Mouse (Mus musculus): ENCODE data around the gene Ppp4r2.
A peak's percentile ranks its signal among the peaks of the same experiment; 100 is the strongest.

The Ppp4r2 gene

DNA sequence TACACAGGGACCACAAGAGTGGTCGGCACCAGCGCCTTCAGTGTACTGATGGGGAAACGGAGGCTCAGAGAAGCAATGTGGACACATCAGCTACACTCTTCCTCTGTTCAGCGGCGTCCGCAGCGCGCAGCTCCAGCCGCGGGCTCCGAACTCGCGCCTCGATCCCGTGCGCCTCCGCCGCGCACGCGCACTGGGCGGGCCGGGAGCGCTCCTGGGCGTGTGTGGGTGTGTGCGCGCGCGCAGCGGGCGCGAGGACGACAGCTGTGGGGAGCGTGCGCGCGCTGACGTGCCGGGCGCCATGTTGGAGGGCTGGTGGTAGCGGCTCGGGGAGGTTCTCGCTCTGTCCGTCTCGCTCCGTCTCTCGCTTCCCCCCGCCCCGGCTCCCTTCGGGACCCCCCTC is at the start of gene Ppp4r2:
Gene Ppp4r2 (plus strand): TSS at position 268 of the 400 bp plus-strand sequence.
- DNase-seq (ENCODE audit: low spot score): peak; percentile 92

DNA sequence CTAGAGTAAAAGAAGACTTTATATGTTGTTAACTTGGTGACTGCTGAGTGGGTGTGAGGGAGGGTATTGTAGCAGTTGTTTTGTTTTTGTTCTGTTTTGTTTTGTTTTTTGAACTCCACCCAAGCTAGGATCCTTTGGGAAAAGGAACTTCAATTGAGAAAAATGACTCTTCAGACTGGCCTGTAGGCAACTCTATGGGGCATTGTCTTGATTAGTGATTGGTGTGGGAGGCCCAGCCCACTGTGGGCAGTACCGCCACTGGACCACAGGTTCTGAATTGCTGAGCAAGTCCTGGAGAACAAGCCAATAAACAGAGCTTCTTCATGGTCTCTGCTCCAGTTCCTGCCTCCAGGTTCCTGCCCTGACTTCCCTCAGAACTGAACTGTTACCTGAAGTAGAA is 45.7 kb upstream of the Ppp4r2 start:
- DNase-seq (ENCODE audit: low spot score): no peak

DNA sequence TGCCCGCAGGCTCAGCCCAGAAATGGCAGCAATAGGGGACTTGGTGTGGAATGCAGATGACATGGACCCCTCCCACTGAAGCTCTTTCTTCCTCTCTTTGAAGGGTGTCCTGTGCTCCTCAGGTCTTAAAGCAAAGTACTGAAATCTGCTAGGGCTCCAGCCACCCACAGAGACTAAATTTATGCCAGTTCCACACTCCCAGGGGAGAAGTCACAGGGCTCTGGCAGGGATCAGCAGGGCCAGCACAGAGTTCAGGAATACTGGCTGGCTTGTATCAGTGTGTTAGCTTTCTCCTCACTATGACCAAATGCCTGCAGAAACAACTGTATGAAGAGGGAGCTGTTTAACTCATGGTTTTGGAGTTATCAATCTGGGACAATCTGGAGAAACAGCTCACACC is 44.3 kb upstream of the Ppp4r2 start:
- no peak for DNase-seq (ENCODE audit: low spot score)

DNA sequence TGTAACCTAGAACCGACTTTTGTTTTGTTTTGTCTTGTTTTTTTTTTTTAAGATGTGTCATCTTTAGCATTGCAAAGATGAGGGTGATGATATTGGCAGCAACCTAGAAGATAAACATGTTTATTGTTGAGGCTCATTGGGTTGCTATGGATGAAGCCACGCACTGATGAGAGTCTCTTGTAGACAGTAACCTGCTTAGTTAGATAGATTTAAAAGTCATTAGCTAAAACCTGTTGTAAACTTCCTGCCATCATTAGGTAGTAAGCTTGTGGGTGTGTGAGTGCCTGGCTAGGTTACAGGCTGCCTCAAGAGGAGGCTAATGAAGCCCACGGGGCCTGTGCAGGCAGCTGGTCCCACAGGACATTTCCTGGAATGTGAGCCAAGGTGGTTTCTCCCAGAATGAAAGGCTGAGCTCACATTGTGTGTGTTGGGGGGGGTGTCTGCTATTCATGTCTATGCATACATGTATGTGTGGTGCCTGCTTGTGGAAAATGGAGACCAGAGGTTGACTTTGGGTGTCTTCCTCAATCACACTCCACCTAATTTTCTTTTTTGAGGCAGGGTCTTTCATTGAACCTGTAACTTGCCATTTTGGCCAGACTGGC is 41.3 kb upstream of the Ppp4r2 start:
- no peak for DNase-seq (ENCODE audit: low spot score)

DNA sequence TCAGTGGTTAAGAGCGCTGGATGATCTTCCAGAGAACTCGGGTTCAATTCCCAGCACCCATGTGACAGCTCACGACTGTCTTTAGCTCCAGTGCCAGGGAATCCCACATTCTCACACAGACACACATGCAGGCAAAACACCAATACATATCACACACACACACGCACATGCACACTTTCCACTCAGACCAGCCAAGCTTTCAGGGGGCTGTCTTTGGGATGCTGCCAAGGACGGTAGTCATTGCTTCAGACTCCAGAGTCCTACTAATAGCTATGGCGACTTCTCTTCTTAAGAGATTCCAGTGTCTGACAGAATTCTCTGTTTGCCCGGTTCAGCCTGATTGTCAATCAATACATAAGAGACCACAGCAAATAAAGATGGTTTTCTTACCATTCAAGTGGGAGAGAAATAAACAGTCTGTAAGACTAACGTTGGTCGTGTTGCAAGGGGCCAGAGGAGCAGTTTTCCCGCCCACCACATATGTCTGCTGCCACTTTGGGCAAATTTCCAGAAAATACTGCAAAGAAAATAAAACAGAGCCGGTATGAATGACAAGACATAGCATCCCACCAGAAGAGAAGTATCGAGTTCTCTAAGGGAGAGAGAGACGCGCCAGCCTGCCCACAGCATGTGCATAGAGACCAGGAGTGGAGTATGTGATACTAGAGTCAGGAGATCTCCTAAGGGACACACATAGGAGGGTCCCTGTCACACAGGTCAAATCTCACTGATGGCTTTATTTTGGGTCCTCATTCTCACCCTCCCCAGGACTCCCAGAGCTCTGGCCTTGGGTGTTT is 40.3 kb upstream of the Ppp4r2 start:
- DNase-seq (ENCODE audit: low spot score): no peak

DNA sequence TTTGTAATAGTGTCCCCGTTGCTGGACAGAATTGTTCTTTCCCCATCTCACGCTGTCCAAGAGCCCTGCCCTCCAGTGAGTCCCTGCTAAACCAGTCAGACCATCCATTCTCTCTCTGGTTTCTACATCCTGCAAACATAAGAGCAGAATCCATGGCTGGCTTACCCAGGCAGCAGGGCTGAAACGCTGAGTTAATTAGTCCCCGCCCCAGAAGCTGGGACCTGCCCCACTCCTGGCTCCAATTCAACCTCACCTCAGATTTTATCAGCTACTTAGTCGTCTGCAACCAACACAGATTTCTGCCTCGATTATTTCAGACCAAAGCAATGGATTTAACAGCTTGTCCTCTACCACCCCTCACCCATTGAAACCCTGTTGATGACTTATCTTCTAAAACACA is 37.6 kb upstream of the Ppp4r2 start:
- DNase-seq (ENCODE audit: low spot score): no peak

DNA sequence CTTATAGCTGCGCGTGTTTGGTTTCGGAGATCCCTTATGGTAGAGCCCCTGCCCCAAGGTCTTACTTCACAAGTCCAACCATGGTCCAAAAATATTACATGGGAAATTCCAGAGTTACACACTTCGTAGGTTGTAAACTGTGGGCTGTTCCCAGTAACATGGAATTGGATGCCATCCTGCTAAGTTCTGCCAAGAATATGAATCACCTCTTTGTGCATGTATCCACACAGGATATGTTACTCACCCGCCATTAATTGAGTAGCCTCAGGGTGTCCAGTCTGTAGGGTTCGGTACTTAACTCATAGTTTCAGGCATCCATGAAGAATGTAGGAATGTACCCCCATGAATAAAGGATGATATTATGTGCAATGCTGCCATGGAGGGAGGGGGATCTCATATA is 34.1 kb upstream of the Ppp4r2 start:
- DNase-seq (ENCODE audit: low spot score): no peak

DNA sequence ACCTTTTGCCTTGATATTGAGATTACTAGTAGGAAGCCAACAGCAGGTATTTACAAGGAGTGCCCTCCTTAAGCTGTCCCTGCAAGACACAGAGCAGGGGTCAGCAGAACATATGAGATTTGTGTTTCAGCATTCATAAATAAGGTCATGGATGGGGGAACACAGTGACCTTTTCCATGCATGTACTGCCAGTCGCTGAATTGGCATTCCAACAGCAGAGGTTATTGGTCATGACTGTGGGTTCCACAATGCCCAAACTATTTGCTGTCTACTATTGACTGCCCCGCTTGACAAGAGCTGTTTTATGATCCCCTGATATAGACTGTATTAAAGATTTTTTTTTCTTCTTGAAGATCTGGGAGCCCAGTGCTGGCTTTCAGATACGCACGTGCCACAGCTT is 33.7 kb upstream of the Ppp4r2 start:
- DNase-seq (ENCODE audit: low spot score): no peak

DNA sequence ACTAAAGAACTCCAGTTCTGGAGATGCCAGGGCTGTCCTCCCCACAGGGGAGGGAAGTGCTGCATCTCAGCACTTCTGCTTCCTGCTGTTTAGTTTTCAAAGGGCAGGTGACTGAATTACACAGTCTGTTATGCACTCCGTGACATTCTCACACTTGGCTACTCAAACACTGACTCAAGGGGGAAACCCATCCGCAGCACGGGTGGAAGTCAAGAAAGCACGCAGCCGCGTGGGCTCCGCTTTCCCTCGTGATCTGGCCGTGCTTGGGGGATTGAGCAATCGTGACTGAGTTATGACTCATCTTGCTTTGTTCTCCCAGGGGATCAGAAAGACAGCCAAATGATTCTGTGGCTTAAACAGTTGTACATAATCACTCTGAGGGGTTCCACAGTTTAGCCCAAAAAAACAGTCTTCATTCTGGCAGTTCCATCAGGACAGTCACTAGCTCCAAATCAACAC is 32.9 kb upstream of the Ppp4r2 start:
- no peak for DNase-seq (ENCODE audit: low spot score)

DNA sequence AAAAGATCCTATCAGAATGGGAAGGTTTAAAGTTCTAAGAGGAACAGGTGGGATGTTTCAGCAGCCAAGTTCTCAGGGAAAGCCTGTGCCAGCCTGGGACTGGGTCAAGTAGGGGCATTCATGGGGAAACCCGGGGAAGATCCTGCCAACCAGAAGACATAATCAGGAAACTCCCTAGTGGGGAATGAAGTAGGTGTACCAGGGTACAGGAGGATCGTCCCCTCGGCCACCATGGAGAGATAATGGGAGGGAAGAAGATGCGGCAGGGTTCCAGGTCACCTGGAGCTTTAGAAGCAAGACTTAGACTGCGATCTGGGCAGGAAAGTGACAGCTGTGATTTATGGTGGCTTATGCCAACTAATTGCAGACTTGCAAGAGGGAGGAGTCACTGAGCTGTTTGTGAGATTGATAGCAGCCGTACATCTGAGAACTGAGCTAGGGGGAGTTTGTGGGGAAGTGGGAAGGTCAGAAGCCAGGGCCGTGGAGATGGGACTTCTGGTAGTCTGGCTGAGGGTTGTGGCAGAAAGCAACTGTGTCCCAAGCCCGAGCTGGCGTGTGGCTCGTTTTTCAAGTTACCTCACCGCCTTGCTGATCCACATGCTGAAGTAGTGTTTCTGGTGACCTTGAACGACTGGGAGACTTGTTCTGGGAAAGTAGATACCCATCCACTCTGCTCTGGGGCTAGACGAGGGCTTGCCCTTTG is 30.9 kb upstream of the Ppp4r2 start:
- DNase-seq (ENCODE audit: low spot score): peak; percentile 32

DNA sequence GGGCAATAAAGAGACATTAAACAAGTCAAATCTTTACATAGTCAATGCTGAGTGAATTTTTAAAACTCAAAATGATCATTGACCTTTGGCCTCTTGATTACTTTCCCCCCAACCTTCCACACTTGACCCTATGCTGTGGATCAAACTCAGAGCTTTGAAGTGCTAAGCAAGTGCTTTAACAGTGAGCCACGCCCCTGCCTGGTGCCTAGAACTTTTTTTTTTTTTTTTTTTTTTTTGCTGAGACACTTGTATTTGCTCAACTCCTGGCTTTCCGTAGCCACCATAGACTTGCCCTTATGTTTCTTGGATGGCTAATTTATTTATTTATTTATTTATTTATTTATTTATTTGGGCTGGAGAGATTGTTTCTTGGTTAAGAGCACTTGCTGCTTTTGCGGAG is 30.2 kb upstream of the Ppp4r2 start:
- peak; percentile 20 for DNase-seq (ENCODE audit: low spot score)

DNA sequence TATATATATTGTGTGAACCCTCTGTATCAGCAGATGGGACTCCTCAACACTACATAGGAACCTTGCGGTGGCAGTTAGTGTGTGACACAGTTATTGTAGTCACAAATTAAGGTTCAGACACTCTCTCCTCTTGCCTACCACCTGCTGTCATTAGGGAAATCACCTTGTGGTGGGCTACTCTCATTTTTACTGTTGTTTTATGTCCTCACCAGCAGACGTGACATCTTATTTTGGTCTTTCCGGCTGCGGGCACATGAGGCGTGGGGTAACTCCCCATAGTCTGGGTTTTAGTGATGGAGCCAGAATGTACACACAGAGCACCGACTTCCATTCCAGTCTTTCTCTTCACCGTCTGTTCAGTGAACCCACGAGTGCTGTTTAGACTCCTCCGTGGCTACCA is 26.2 kb upstream of the Ppp4r2 start:
- no peak for DNase-seq (ENCODE audit: low spot score)

DNA sequence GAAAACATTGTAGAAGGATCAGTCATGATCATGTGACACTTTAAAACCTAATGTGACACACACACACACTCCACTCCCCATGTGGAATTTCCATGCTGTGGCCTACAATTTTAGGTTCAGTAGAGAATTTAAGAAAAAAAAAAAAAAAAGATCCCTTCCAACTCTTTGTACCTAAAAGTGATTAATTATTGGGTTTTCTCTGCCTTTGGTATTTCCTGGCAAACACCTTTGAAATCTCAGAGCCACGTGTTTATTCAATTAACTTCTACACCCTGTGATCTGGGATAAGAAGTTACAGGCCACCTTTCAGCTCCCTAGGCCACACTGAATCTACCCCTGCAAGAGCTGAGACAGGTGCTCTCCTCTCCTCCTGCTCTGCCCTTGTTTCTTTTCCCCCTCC is 25.7 kb upstream of the Ppp4r2 start:
- no peak for DNase-seq (ENCODE audit: low spot score)

DNA sequence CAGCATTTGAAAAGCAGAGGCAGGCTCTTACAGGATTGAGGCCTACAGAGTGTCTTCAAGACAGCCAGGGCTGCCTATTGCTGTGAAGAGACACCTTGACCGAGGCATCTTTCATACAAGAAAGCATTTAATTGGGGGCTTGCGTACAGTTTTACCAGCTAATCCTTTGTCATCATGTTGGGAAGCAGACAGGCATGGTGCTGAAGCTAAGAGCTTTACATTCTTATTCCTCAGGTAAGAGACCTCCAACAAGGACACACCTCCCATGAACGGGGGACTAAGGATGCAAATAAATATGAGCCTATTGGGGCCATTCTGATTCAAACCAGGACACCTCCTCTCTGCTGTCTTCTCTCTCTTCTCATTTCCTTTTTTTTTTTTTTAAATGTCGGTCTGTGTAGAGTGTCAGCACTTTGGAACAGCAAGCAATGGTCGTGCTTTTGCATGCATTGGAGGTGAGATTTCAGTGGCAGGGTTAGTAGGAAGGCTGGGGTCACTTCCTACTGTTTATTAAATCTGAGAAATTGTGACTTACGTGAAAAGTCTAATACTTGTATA is 25.1 kb upstream of the Ppp4r2 start:
- DNase-seq (ENCODE audit: low spot score): no peak

DNA sequence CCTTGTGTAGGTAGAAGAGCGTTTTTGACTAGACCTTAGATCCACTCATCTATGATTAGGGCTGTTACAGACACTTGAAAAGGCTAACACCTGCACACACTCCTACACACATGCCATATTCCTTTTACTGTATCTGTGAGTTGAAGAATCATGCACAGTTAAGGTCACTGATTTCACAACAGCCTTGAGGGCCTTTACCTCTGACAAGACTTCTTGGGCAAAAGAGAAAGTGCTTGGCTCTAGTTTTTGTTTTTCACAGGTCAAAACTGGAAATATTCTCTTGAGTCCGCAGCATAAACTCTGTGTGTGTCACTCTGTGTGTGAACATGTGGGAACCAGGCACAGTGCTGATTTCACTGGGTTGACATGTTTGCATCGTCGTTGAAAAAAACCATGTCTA is 23.3 kb upstream of the Ppp4r2 start:
- no peak for DNase-seq (ENCODE audit: low spot score)

DNA sequence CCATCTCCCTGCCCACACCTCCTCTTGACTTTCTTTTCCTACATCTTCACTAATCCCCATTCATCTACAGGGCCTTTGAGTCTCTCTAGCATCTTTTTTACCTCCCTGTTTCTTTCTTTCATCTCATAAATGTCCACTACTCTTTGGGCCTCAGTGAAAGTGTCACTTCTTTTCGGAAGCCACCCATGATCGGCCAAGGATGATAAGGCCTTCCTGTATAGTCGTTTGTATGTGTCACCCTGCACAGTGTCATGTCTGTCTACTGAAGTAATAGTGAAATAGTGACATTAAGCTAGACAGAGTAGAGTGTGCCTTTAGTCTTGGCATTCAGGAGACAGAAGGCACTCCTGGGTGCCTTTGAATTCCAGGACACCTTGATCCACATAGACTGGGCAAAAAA is 21.7 kb upstream of the Ppp4r2 start:
- no peak for DNase-seq (ENCODE audit: low spot score)

DNA sequence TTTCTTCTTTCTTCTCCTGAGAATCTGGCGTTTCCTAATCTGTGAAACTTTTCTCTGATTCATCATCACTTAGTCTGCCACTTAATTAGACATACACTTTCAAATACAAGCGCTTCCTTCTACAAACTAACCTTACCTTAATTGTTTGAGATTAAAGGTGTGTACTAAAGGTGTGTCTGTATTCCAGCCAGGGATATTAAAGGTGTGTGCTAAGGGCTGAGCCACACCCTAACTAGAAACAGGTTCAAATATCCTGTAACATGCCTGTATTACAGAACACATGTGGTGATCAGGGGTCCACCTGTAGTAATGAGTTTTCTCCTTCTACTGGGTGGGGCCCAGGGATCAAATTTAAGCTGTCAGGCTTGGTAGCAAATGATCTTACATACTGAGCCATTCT is 12.1 kb upstream of the Ppp4r2 start:
- DNase-seq (ENCODE audit: low spot score): no peak

DNA sequence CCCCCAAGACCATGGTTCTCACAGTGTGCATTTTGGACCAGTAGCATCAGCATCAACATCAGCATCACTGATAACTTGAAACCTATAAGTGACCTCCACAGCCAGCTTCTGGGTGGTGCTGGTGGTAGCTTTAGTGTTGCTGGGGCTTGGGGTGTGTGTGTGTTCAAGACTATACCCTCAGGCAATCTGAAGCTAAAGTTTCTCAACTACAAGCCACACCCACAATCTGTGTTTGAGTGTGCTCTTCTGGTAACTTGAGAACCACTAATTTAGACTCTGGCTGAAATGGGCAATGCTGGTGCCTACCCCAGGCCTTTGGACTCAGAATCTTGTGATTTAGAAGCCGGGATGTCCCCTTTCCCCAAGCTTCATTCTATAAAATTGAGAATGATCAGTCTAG is 10.1 kb upstream of the Ppp4r2 start:
- peak; percentile 19 for DNase-seq (ENCODE audit: low spot score)

DNA sequence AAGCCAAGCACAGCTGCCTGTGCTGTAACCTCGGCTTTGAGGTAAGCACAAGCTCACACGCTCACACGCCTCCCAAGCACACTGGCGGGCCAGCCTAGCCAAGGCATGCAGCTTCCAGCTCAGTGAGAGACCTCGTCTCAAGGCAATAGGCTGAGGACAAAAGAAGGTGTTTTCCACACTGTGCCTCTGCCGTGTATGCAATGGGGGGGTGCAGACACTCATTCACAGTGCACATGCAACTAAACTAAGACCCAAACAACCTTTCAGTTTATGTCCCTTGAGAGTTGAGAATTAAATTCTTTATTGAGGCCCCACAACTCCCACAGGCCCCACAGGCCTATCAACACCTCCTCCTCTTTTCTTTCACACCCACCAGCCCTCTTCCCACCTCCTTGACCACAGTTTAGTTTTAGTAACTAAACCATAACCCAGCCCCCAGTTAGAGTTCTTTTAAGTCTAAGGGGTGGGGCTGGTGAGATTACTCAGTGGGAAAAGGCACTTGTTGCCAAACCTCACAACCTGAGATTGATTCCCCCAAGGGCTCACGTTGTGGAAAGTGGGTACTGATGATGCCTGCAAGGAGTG is 8.9 kb upstream of the Ppp4r2 start:
- DNase-seq (ENCODE audit: low spot score): no peak

DNA sequence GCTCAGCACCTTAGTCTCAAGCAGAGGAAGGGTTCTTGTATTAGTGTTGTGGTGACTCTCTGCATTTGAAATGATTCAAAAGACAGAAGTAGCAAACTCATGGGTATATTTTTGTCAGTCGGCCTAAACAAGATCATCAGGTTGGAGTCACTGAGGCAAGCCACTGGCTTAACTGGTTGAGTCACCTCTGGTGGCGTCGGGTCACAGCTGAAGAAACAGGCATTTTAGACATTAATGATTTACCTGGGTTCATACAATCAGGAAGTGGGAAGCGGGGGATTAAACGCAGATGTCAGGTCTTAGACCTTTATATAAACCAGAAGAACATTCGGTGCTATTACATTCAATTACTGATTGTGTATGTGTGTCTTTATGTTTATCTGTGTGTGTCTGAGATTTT is 7.4 kb upstream of the Ppp4r2 start:
- DNase-seq (ENCODE audit: low spot score): no peak

DNA sequence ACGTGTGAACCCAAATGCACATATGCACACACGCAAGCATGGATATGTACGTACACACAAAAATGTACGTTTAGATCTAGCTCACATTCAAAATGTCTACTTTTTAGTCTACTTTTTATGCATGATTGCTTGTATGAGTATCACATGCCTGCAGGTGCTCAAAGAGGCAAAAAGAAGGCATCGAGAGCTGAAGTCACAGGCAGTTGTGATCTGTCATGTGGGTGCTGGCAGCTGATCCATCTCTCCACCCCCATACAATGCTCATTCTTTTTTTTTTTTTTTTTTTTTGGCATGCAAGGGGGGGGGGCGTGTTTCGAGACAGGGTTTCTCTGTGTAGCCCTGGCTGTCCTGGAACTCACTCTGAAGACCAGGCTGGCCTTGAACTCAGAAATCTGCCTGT is 4.9 kb upstream of the Ppp4r2 start:
- no peak for DNase-seq (ENCODE audit: low spot score)

DNA sequence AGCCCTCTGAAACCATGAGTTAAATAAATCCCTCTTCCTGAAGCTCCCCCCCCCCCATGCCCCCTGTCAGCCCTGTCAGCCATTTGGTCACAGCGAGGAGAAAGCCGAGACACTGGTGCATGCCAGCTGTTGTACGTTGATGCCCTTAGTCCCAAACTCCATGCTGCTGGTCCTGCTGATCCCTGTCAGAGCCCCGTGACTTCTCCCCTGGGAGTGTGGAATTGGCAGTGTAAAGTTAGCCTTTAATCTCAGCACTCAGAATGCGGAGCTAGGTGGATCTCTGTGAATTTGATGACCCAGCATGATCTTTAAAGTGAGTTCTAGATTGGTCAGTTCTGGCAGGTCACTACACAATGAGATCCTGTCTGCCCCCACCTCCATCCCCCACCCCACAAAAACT is 3.7 kb upstream of the Ppp4r2 start:
- DNase-seq (ENCODE audit: low spot score): no peak

DNA sequence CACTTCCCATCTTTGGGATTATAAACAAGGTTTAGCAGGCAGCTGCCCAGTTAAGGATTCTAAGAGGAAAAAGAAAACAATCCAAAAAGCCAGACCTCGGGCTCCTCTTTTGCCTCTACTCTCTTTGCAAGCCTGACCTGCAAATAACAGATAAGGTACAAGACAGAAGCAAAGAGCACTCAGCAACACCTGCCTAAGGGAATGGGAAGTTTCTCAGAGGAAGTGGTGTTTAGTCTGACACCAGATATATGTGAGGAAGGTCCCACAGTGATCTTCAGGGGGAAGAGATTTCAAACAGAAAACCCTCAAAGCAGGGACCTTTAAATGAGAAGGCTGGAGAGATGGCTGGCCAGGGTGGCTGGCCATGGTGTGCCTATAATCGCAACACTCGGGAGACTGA is 2.2 kb upstream of the Ppp4r2 start:
- no peak for DNase-seq (ENCODE audit: low spot score)
